Mouse (Mus musculus): ENCODE measurements around the gene Cryba1.

DNA sequence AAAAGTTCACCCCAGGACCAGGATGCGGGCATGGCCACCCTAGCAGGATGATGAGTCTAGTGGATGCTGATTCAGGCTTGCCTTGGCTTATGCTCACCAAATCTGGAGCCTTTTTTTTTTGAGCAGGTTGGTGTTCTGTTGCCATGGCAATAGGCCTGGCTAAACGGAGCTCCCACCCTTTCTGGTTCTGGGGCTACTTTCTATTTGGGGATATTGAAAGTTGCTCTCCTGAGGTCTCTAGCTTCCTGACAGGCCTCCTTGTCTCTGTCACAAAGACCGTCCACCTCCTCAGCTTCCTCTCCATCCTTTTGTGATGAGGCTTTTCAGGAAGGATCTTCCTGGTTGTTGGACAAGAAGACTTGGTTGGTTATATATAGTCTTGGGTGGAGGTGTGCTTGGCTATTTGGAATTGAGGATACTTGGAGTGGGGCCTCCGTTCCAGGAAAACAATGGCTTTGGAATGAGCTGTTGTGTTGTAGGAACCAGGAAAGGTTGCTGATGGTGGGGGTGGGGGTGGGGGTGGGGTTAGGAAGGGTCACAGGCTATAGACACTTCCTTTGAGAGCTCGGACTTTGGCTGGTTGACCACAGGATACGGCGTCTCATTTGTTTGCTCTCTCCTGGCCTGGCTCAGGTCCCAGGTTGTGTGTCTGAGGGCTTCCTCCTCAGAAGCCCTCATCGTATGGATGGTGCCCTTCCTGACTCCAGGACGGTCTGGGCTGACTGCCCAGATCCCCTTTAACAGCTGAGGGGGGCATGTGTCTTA lies 39.8 kb upstream of the Cryba1 start:
- no peak for TF ChIP-seq CTCF (IDR thresholded peaks at IDR 0.05; ENCODE audit: extremely low read depth, insufficient read depth, low read length)
- peak; percentile 83 for TF ChIP-seq POLR2A (IDR thresholded peaks at IDR 0.05; ENCODE audit: extremely low read depth, insufficient read depth, low read length)
